Mouse (Mus musculus): Measurements from ENCODE around the gene Clybl. TPM values are rescaled to one million over a fixed set of nuclear protein-coding genes. Genes with fewer than 3 reads are reported as not detected.

Clybl gene
- polyA plus RNA-seq, 1 experiment from 2014 or later = 91.9 TPM

DNA sequence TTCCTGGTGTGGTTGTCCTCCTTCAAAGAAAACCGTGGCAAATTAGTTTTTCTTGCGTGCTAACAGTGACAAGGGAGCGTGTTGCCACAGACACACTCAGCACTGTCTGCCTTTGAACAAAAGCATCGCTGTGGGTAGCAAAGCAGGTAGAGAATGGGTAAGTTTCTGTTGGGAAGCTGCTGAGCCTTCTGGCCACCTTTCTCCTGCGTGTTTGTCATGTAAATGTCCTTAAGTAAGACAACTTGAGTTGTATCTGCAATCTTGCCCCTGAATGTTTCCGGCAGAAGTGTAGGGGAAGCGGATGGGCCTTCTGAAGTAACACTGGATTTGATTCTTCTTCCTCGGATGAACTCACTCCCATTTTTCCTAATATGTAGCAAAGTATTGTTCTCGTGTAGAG lies 148.6 kb downstream of the Clybl start:
- WGBS = 75% methylated on average over 9 of the region's 9 CpGs
- ATAC-seq (replicated peaks; ENCODE audit: extremely low read depth, insufficient read depth, low FRiP score) = no peak
- no peaks in the 10 kb centered on the region for H3K9me3 ChIP-seq (replicated peaks; ENCODE audit: control insufficient read depth, low read length)

DNA sequence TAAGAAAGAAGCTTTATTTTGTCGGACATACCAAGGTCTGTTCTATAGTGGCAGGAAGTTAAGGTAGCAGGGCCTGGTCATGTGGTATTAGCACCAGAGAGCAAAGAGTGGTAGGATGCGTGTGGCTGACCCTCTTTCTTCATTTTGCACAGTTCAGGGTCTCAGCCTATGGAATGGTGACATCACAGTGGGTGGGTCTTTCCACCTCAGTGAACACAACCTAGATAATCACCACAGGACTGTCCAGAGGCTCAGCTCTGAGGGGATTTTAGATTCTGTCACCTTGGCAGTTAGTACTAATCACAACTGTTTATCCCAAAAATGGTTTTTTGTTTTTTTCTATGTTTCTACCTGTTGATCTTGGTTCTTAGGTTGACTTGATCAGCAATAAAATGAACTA lies 149.2 kb downstream of the Clybl start:
- Histone ChIP-seq H3K27ac (ENCODE audit: low read length) (no peak overlapping the region), H3K27me3 (ENCODE audit: control insufficient read depth, insufficient read depth, low read length) (no peaks in the 10 kb centered on the region), H3K36me3 (ENCODE audit: control insufficient read depth, insufficient read depth) (no peaks in the 10 kb centered on the region), H3K4me1 (ENCODE audit: control insufficient read depth, insufficient read depth, low read length) (no peaks in the 10 kb centered on the region), H3K4me3 (ENCODE audit: low read length) (no peak overlapping the region), H3K4me2 (ENCODE audit: low read depth, low read length) (no peak overlapping the region), H3K9ac (ENCODE audit: low read length) (no peak overlapping the region), H3K9me3 (replicated peaks; ENCODE audit: control insufficient read depth, low read length) (no peaks in the 10 kb centered on the region)
- no peak for ATAC-seq (replicated peaks; ENCODE audit: extremely low read depth, insufficient read depth, low FRiP score)
- WGBS = 89% methylated on average over 2 of the region's 2 CpGs

More for the DNA sequence above, 148.6 kb downstream of the Clybl start:
- Histone ChIP-seq H3K36me3 (ENCODE audit: control insufficient read depth, insufficient read depth) (no peaks in the 10 kb centered on the region), H3K4me3 (ENCODE audit: low read length) (no peak overlapping the region), H3K4me1 (ENCODE audit: control insufficient read depth, insufficient read depth, low read length) (no peaks in the 10 kb centered on the region), H3K27me3 (ENCODE audit: control insufficient read depth, insufficient read depth, low read length) (no peaks in the 10 kb centered on the region), H3K4me2 (ENCODE audit: low read depth, low read length) (no peak overlapping the region), H3K27ac (ENCODE audit: low read length) (no peak overlapping the region), H3K9ac (ENCODE audit: low read length) (no peak overlapping the region)

DNA sequence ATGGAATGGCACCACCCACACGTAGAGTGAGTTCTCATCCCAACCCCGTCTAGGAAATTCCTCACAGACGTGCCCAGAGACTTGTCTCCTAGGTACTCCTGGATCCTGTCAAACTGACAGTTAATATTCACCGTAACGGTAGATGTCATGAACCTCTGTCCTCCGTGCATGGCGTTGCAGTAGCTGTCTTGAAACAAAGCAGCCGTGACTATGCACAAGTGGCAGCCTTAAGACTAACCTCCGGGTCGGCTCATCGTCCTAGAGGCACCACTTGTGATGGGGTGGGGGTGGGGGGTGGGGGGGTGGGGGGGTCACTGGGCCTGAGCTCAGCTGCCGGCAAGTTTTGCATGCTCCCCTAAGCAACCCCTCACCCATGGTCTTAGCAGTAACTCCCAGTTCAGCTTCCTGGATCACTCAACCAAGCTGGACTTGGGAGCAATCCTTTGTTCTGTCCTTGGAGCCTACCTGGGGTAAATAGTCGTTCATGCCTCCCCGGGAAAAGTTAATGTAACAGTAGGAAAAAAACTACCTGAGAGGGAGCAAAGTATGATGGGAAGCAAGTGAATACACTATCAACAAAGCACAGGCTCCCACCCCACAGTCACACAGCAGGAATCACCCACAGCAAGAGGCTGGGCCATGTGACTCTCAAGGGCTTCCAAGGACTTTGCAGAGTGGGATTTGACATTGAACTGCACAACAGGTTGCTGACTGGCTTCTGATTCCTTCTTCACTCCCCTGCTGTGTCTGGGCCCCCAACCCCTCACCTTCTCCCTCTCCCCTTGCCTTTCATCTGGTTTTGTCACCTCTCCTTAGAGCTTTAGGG lies 150.3 kb downstream of the Clybl start:
- Histone ChIP-seq H3K9ac (ENCODE audit: low read length) (no peak overlapping the region), H3K36me3 (ENCODE audit: control insufficient read depth, insufficient read depth) (no peaks in the 10 kb centered on the region), H3K27ac (ENCODE audit: low read length) (no peak overlapping the region), H3K4me3 (ENCODE audit: low read length) (no peak overlapping the region), H3K4me2 (ENCODE audit: low read depth, low read length) (no peak overlapping the region), H3K9me3 (replicated peaks; ENCODE audit: control insufficient read depth, low read length) (no peaks in the 10 kb centered on the region), H3K4me1 (ENCODE audit: control insufficient read depth, insufficient read depth, low read length) (no peaks in the 10 kb centered on the region), H3K27me3 (ENCODE audit: control insufficient read depth, insufficient read depth, low read length) (no peaks in the 10 kb centered on the region)
- no peak for ATAC-seq (replicated peaks; ENCODE audit: extremely low read depth, insufficient read depth, low FRiP score)
- WGBS = 26% methylated on average over 14 of the region's 14 CpGs

DNA sequence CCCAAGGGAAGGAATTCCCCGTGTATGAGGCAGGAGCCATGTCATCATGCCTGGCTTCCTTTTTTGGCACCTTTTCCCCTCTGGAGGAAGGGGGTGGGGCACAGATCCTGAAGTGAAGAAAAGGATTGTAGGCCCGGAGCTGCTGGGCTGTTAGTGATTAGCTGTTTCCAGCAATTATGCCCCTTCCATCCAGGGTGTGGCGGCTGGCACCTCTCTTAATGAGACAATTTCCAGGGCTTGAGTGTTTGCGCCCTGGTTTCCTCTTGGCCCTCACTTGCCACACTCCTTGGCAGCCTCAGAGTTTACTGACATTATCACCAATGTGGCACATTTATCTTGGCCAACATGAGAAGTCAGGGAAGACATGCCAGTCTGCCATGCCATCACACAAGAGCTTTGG lies 155.5 kb downstream of the Clybl start:
- no peak overlapping the region for H3K27ac ChIP-seq (ENCODE audit: low read length)
- no peaks in the 10 kb centered on the region for H3K9me3 ChIP-seq (replicated peaks; ENCODE audit: control insufficient read depth, low read length)
- H3K4me3 ChIP-seq (ENCODE audit: low read length) = no peak overlapping the region
- H3K36me3 ChIP-seq (ENCODE audit: control insufficient read depth, insufficient read depth) = no peaks in the 10 kb centered on the region
- H3K4me2 ChIP-seq (ENCODE audit: low read depth, low read length) = no peak overlapping the region
- no peak for ATAC-seq (replicated peaks; ENCODE audit: extremely low read depth, insufficient read depth, low FRiP score)
- WGBS = 36% methylated on average over 4 of the region's 4 CpGs
- no peaks in the 10 kb centered on the region for H3K4me1 ChIP-seq (ENCODE audit: control insufficient read depth, insufficient read depth, low read length)
- H3K9ac ChIP-seq (ENCODE audit: low read length) = no peak overlapping the region
- H3K27me3 ChIP-seq (ENCODE audit: control insufficient read depth, insufficient read depth, low read length) = no peaks in the 10 kb centered on the region

DNA sequence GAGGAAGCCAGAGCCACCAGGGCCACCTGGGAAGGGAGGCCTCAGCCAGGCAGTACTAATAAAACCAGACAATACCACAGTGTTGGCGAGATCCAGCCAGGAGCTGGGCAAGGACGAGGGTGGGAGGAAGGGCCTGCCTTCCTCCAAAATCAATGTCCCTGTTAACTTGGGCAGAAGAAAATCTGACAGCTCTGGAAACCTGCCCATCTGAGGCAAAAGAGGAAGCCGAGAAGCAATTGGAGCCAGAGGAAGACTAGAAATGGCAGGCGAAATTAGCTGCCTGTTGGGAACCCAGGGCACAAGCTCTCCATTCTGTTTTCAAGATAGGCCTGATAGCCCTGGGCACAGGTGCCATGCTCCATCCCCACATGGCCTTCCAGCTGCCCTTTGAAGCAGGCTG lies 157.3 kb downstream of the Clybl start:
- no peak overlapping the region for H3K27ac ChIP-seq (ENCODE audit: low read length)
- no peak overlapping the region for H3K9ac ChIP-seq (ENCODE audit: low read length)
- H3K4me2 ChIP-seq (ENCODE audit: low read depth, low read length) = no peak overlapping the region
- WGBS = 82% methylated on average over 4 of the region's 4 CpGs
- no peak for ATAC-seq (replicated peaks; ENCODE audit: extremely low read depth, insufficient read depth, low FRiP score)
- H3K27me3 ChIP-seq (ENCODE audit: control insufficient read depth, insufficient read depth, low read length) = no peaks in the 10 kb centered on the region
- H3K9me3 ChIP-seq (replicated peaks; ENCODE audit: control insufficient read depth, low read length) = no peaks in the 10 kb centered on the region
- H3K4me3 ChIP-seq (ENCODE audit: low read length) = no peak overlapping the region
- no peaks in the 10 kb centered on the region for H3K4me1 ChIP-seq (ENCODE audit: control insufficient read depth, insufficient read depth, low read length)
- no peaks in the 10 kb centered on the region for H3K36me3 ChIP-seq (ENCODE audit: control insufficient read depth, insufficient read depth)

DNA sequence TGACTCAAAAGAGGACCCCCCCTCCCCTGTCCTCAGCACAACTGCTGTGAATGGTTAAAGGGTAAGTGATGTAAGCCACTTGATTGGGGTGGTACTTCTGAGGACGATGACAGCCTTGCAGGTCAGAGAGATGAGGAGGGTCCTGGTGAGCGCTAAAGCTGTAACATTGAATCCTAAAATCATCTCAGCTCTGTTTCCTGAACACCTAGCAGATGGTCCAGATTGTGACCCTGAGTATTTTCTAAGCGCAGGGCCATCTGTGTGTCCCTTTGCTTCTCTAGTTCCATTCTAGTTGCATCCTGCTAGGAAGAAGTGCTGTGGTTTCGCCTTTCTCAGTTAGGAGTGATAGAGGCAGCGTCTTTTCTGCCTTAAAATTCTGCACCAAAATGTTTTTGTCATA lies 158.6 kb downstream of the Clybl start:
- no peak overlapping the region for H3K4me3 ChIP-seq (ENCODE audit: low read length)
- no peak for ATAC-seq (replicated peaks; ENCODE audit: extremely low read depth, insufficient read depth, low FRiP score)
- H3K36me3 ChIP-seq (ENCODE audit: control insufficient read depth, insufficient read depth) = no peaks in the 10 kb centered on the region
- no peaks in the 10 kb centered on the region for H3K27me3 ChIP-seq (ENCODE audit: control insufficient read depth, insufficient read depth, low read length)
- H3K27ac ChIP-seq (ENCODE audit: low read length) = no peak overlapping the region
- no peaks in the 10 kb centered on the region for H3K4me1 ChIP-seq (ENCODE audit: control insufficient read depth, insufficient read depth, low read length)
- no peaks in the 10 kb centered on the region for H3K9me3 ChIP-seq (replicated peaks; ENCODE audit: control insufficient read depth, low read length)
- no peak overlapping the region for H3K4me2 ChIP-seq (ENCODE audit: low read depth, low read length)
- H3K9ac ChIP-seq (ENCODE audit: low read length) = no peak overlapping the region
- 83% methylated on average over 5 of the region's 5 CpGs for WGBS

DNA sequence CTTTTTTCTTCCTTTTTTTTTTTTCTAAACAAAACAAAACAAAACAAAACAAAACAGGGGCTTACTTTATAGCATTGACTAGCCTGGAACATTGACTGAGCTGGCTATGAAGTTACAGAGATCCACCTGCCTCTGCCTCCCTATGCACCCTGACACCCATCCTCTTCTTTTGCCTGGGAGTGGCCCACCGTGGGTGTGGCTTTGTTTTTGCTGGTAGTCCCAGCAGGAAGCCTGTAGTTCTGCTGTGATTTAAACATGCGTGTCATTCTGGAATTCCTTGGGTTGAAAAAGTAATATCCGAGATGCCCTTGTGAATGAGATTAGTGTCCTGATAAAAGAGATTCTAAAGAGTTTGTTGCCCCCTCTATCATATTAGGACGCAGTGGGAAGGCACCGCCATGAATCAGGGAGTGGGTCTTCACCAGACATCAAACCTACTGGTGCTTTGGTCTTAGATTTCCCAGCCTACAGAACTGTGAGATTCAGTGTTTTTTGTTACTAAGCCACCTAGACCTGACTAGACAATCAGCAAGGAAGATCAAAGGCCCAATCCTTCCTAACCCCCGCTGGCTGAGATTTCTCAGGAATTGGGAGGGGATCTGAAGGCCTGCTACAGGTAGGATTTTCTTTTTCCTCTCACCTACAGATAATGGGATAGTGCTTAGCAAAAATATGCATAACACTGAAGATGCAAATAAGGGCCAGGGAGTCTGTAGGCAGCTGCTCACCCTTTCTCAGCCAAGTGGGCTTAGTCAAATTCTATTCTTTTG lies 160.3 kb downstream of the Clybl start:
- H3K4me1 ChIP-seq (ENCODE audit: control insufficient read depth, insufficient read depth, low read length) = no peaks in the 10 kb centered on the region
- H3K4me2 ChIP-seq (ENCODE audit: low read depth, low read length) = no peak overlapping the region
- 45% methylated on average over 6 of the region's 6 CpGs for WGBS

DNA sequence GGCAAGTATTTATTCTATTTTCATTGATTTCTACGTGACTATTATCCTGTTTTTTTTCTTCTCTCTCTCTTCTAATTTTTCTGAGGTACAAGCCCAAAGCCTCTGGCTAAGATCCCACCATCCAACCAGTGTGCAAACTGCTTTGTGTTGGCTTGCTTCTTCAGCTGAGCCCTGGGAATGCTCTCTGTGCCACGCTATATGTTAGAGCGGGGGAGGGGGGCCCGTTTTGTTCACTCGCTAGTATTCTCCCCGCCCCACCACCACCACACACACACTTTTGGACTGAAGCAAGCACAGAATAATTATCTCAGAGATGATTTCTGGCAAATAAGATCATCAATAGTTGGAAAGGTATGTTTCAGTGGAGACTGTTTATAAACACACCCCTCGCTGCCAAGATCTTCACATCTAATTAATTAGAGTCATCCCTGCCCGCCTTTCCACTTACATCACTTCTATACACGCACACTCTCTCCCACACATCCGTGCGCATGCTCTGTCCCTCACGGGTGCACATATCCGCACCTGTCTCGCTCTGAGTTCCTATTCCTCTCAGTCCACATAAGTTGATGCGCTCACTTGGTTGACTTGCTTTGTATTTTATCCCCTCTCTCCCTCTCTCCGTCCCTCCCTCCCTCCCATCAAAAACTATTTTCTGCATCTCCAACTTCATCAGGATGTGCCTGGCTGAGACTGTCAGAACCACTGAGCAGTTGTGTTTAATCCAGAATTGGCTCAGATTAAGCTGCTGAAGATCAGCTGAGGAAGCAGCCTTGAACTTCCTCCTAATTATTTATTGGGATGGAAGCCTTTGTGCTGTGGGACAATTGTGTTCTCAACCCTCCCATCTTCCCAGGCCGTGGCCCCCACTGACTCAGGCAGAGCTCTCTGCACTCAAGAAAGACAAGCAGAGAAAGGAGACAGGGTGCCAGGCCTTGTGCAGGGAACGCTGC lies 163.0 kb downstream of the Clybl start:
- no peak overlapping the region for H3K4me3 ChIP-seq (ENCODE audit: low read length)
- H3K27ac ChIP-seq (ENCODE audit: low read length) = no peak overlapping the region
- no peaks in the 10 kb centered on the region for H3K9me3 ChIP-seq (replicated peaks; ENCODE audit: control insufficient read depth, low read length)
- no peaks in the 10 kb centered on the region for H3K4me1 ChIP-seq (ENCODE audit: control insufficient read depth, insufficient read depth, low read length)
- no peaks in the 10 kb centered on the region for H3K27me3 ChIP-seq (ENCODE audit: control insufficient read depth, insufficient read depth, low read length)
- no peak for ATAC-seq (replicated peaks; ENCODE audit: extremely low read depth, insufficient read depth, low FRiP score)
- WGBS = 83% methylated on average over 18 of the region's 18 CpGs
- H3K36me3 ChIP-seq (ENCODE audit: control insufficient read depth, insufficient read depth) = no peaks in the 10 kb centered on the region
- no peak overlapping the region for H3K9ac ChIP-seq (ENCODE audit: low read length)
- no peak overlapping the region for H3K4me2 ChIP-seq (ENCODE audit: low read depth, low read length)

More for the DNA sequence above, 160.3 kb downstream of the Clybl start:
- H3K27ac ChIP-seq (ENCODE audit: low read length) = no peak overlapping the region
- no peak overlapping the region for H3K9ac ChIP-seq (ENCODE audit: low read length)
- H3K9me3 ChIP-seq (replicated peaks; ENCODE audit: control insufficient read depth, low read length) = no peaks in the 10 kb centered on the region
- H3K4me3 ChIP-seq (ENCODE audit: low read length) = no peak overlapping the region
- H3K27me3 ChIP-seq (ENCODE audit: control insufficient read depth, insufficient read depth, low read length) = no peaks in the 10 kb centered on the region
- no peak for ATAC-seq (replicated peaks; ENCODE audit: extremely low read depth, insufficient read depth, low FRiP score)
- H3K36me3 ChIP-seq (ENCODE audit: control insufficient read depth, insufficient read depth) = no peaks in the 10 kb centered on the region

All from heart, embryonic 16.5 days (tissue).